In genomic region chr15:9093598-9094365, GRCm38 (mm10) we compare ENCODE assay signal across 9 mouse cellular contexts. TPM values are rescaled to one million over a fixed set of nuclear protein-coding genes. Genes with fewer than 3 reads are reported as not detected.
DNase-seq lines count a peak whose midpoint lies in the region; ATAC-seq and TF ChIP-seq lines count a peak whose summit lies in the region.
"Had no signal": no experiment of that assay in that cellular context is flagged by ENCODE, and none has a peak within 500 bp of the region (broad histone marks: within the 10 kb centered on the region; RNA-seq: fewer than 3 reads in every experiment).

No protein-coding gene starts in this region.

- WGBS in heart, embryonic 12.5 days: 61% methylated on average over 11 of the region's 11 CpGs
- WGBS in forebrain, embryonic 15.5 days: 78% methylated on average over 11 of the region's 11 CpGs
- 56% methylated on average over 11 of the region's 11 CpGs for WGBS in liver, embryonic 12.5 days (ENCODE audit: insufficient replicate concordance)

- DNase-seq in heart, postnatal 36 days: no peak
- peak; percentile 37 for DNase-seq in ES-CJ7 (ENCODE audit: low read depth, low spot score)
- DNase-seq in spleen, postnatal 14 days (ENCODE audit: low spot score in 2 of 2): no peak
- DNase-seq in gastrocnemius, adult 8-10 months (ENCODE audit: low spot score in 2 of 2): no peak
- DNase-seq in left cerebral cortex, adult 2 months (ENCODE audit: extremely low spot score in 1 of 2, low spot score in 2 of 2): no peak

- H3K4me3 ChIP-seq in heart, embryonic 12.5 days: 0 out of 2 replicates have a peak overlapping the region, but pooled peaks have one; percentile 8
- H3K4me3 ChIP-seq in forebrain, embryonic 15.5 days: peak overlapping the region; percentile 10; the same call in 1 of the 2 replicates
- peak overlapping the region; percentile 15 for H3K4me3 ChIP-seq in liver, embryonic 12.5 days
- H3K4me3 ChIP-seq in left cerebral cortex, adult 2 months: no peak overlapping the region; the same call in 1 of the 2 replicates
- H3K4me3 ChIP-seq: myocyte had no signal

- peak overlapping the region; percentile 25 for H3K27ac ChIP-seq in heart, embryonic 12.5 days (ENCODE audit: poor library complexity, severe bottlenecking)
- no peak overlapping the region for H3K27ac ChIP-seq in forebrain, embryonic 15.5 days (replicated peaks)
- H3K27ac ChIP-seq in liver, embryonic 12.5 days: peak overlapping the region; percentile 85
- H3K27ac ChIP-seq in left cerebral cortex, adult 2 months: no peak overlapping the region

- H3K9ac ChIP-seq in heart, embryonic 12.5 days: no peak overlapping the region
- no peak overlapping the region for H3K9ac ChIP-seq in forebrain, embryonic 15.5 days (replicated peaks)
- peak overlapping the region; percentile 45; the same call in 1 of the 2 replicates for H3K9ac ChIP-seq in liver, embryonic 12.5 days

- H3K9me3 ChIP-seq in heart, embryonic 12.5 days (replicated peaks): no peaks in the 10 kb centered on the region
- H3K9me3 ChIP-seq in forebrain, embryonic 15.5 days: no peaks in the 10 kb centered on the region
- no peaks in the 10 kb centered on the region for H3K9me3 ChIP-seq in liver, embryonic 12.5 days (replicated peaks)

- TF ChIP-seq CTCF in left cerebral cortex, adult 2 months (IDR thresholded peaks at IDR 0.05): no peak

- H3K36me3 ChIP-seq in heart, embryonic 12.5 days: peaks cover 45% of the 10 kb centered on the region
- H3K36me3 ChIP-seq in forebrain, embryonic 15.5 days: peaks cover 10% of the 10 kb centered on the region
- peaks cover 95% of the 10 kb centered on the region for H3K36me3 ChIP-seq in liver, embryonic 12.5 days

- peak overlapping the region; percentile 56 for H3K4me2 ChIP-seq in heart, embryonic 12.5 days
- peak overlapping the region; percentile 35 for H3K4me2 ChIP-seq in forebrain, embryonic 15.5 days (replicated peaks)
- peak overlapping the region; percentile 54 for H3K4me2 ChIP-seq in liver, embryonic 12.5 days

- intact Hi-C loops in heart, postnatal 36 days (cut with DNase I): no loop called here
- intact Hi-C loops in left cerebral cortex, adult 2 months (cut with DNase I): no loop called here

- H3K4me1 ChIP-seq in heart, embryonic 12.5 days (replicated peaks): peaks cover 31% of the 10 kb centered on the region
- peaks cover 6% of the 10 kb centered on the region for H3K4me1 ChIP-seq in forebrain, embryonic 15.5 days
- H3K4me1 ChIP-seq in liver, embryonic 12.5 days: peaks cover 58% of the 10 kb centered on the region

- no peaks in the 10 kb centered on the region for H3K27me3 ChIP-seq in heart, embryonic 12.5 days (replicated peaks)
- no peaks in the 10 kb centered on the region for H3K27me3 ChIP-seq in forebrain, embryonic 15.5 days
- H3K27me3 ChIP-seq in liver, embryonic 12.5 days (replicated peaks): no peaks in the 10 kb centered on the region

- peak; percentile 31; the same call in 1 of the 2 replicates for ATAC-seq in heart, embryonic 12.5 days (ENCODE audit: insufficient number of reproducible peaks, low FRiP score)
- peak; percentile 49 for ATAC-seq in forebrain, embryonic 15.5 days (replicated peaks)
- peak; percentile 52 for ATAC-seq in liver, embryonic 12.5 days

RNA-seq across cellular contexts. Expression of gene Nadk2, which starts 22.7 kb away (rescaled TPM):
- 72.6 and 73.2 TPM in 2 replicates for polyA plus RNA-seq in heart, embryonic 12.5 days (2016; fragmentation: Nextera tagmentation; extraction: Ambion mirVana)
- 10 to 100 TPM; 67.0 to 76.8 TPM for total RNA-seq in heart, postnatal 36 days (2021)
- 19.6 and 23.1 TPM in 2 replicates for polyA plus RNA-seq in forebrain, embryonic 15.5 days (2015; fragmentation: Nextera tagmentation; extraction: Ambion mirVana)
- 139 and 143 TPM in 2 replicates for polyA plus RNA-seq in liver, embryonic 12.5 days (2016; fragmentation: Nextera tagmentation; extraction: Ambion mirVana)
- total RNA-seq in gastrocnemius, adult 8-10 months (2022): 10 to 100 TPM; 30.8 to 41.8 (median 37.9) TPM
- 10 to 100 TPM; 46.4 to 49.9 TPM for total RNA-seq in left cerebral cortex, adult 2 months (2021)

RNA-seq across cellular contexts. Expression of gene Lmbrd2, which starts 46.6 kb away (rescaled TPM):
- polyA plus RNA-seq in heart, embryonic 12.5 days (2016; fragmentation: Nextera tagmentation; extraction: Ambion mirVana): 2.1 and 3.3 TPM in 2 replicates
- total RNA-seq in heart, postnatal 36 days (2021): 10 to 100 TPM; 11.7 to 12.8 TPM
- polyA plus RNA-seq in forebrain, embryonic 15.5 days (2015; fragmentation: Nextera tagmentation; extraction: Ambion mirVana): 4.2 and 4.3 TPM in 2 replicates
- polyA plus RNA-seq in liver, embryonic 12.5 days (2016; fragmentation: Nextera tagmentation; extraction: Ambion mirVana): 1.4 and 2.2 TPM in 2 replicates
- total RNA-seq in gastrocnemius, adult 8-10 months (2022): 10 to 100 TPM; 15.9 to 19.6 (median 16.6) TPM
- 10 to 100 TPM; 64.0 to 72.3 TPM for total RNA-seq in left cerebral cortex, adult 2 months (2021)

Comparison
In these comparisons a context has a peak if more than half of its experiments do, and no peak if none do; other contexts are left out.
1. H3K27ac ChIP-seq: peak in heart, embryonic 12.5 days (single experiment) and liver, embryonic 12.5 days (single experiment); none in forebrain, embryonic 15.5 days (single experiment) and left cerebral cortex, adult 2 months (single experiment).
2. Peak in every context shown above with its lines, with median percentiles within 50 percentile points of each other: ATAC-seq and H3K4me2 ChIP-seq.